Mouse (Mus musculus) neural tube, embryonic 12.5 days (tissue): ENCODE data around the gene Slc30a7. TPM values are rescaled to one million over a fixed set of nuclear protein-coding genes. Genes with fewer than 3 reads are reported as not detected.
"Not testable (repeated sequence)": the region's sequence is repeated elsewhere in the genome, so short reads cannot be mapped to it uniquely, and the experiment has no call there.

ENCODE experiments used
- ATAC-seq: fragments of 200-750 bp; cut with Nextera tagmentation; 2 replicates; pipeline ENCODE4 v1.8.0; 2017; ENCODE audit warnings: low read depth, mild to moderate bottlenecking, moderate TSS enrichment, moderate library complexity; ENCODE audit not compliant: low FRiP score
- H3K27ac ChIP-seq: fragments of 300-500 bp; sonication (generic); 2 replicates; pipeline ENCODE4 v1.5.1; 2016
- H3K27me3 ChIP-seq: fragments of 300-500 bp; sonication (generic); replicated peaks from 2 replicates; pipeline ENCODE4 v1.6.1; 2016; ENCODE audit warnings: mild to moderate bottlenecking
- H3K36me3 ChIP-seq: fragments of 300-500 bp; sonication (generic); 2 replicates; pipeline ENCODE4 v1.6.1; 2016; ENCODE audit warnings: mild to moderate bottlenecking
- H3K4me1 ChIP-seq: fragments of 300-500 bp; sonication (generic); 2 replicates; pipeline ENCODE4 v1.6.1; 2016
- H3K4me2 ChIP-seq: fragments of 300-500 bp; sonication (generic); replicated peaks from 2 replicates; pipeline ENCODE4 v1.6.1; 2016; ENCODE audit warnings: mild to moderate bottlenecking
- H3K4me3 ChIP-seq: fragments of 300-500 bp; sonication (generic); 2 replicates; pipeline ENCODE4 v1.5.1; 2016
- H3K9ac ChIP-seq: fragments of 300-500 bp; sonication (generic); 2 replicates; pipeline ENCODE4 v1.6.1; 2016; ENCODE audit warnings: mild to moderate bottlenecking
- H3K9me3 ChIP-seq: fragments of 300-500 bp; sonication (generic); 2 replicates; pipeline ENCODE4 v1.6.1; 2016; ENCODE audit warnings: mild to moderate bottlenecking
- WGBS: fragments of 180-500 bp; shearing (Covaris S2); methylation state at CpG from one replicate; pipeline ENCODE4 v1.1.7; 2016; 5-methylcytosine and 5-hydroxymethylcytosine counted together
- polyA plus RNA-seq: library from polyadenylated mRNA; unstranded; fragments of >200 nt; fragmentation: Nextera tagmentation; extraction: Ambion mirVana; gene quantifications from 2 replicates; pipeline ENCODE4 v1.2.1, GENCODE M21; 2016

Gene Slc30a7
- polyA plus RNA-seq, 1 experiment from 2014 or later = 20.7 TPM

GRCm38 (mm10) chr3:115936734-115937599, 70.2 kb downstream of the Slc30a7 start:
- WGBS = 56% methylated on average over 4 of the region's 4 CpGs
- Histone ChIP-seq H3K27me3 (no peaks in the 10 kb centered on the region), H3K36me3 (peaks cover 15% of the 10 kb centered on the region), H3K4me1 (no peaks in the 10 kb centered on the region), H3K4me3 (no peak overlapping the region), H3K9me3 (no peaks in the 10 kb centered on the region), H3K9ac (no peak overlapping the region), H3K27ac (no peak overlapping the region), H3K4me2 (no peak overlapping the region)
- 0 out of 2 replicates have a peak, but pooled peaks have one; percentile 7 for ATAC-seq

GRCm38 (mm10) chr3:115933293-115934186, 73.7 kb downstream of the Slc30a7 start:
- H3K27ac ChIP-seq = no peak overlapping the region
- no peak overlapping the region for H3K9ac ChIP-seq
- H3K36me3 ChIP-seq = peaks cover 16% of the 10 kb centered on the region; the same call in 1 of the 2 replicates
- WGBS = 92% methylated on average over 18 of the region's 18 CpGs
- ATAC-seq = no peak
- H3K4me1 ChIP-seq = no peaks in the 10 kb centered on the region
- H3K4me3 ChIP-seq = no peak overlapping the region
- H3K27me3 ChIP-seq = no peaks in the 10 kb centered on the region
- H3K4me2 ChIP-seq = no peak overlapping the region
- no peaks in the 10 kb centered on the region for H3K9me3 ChIP-seq

DNA sequence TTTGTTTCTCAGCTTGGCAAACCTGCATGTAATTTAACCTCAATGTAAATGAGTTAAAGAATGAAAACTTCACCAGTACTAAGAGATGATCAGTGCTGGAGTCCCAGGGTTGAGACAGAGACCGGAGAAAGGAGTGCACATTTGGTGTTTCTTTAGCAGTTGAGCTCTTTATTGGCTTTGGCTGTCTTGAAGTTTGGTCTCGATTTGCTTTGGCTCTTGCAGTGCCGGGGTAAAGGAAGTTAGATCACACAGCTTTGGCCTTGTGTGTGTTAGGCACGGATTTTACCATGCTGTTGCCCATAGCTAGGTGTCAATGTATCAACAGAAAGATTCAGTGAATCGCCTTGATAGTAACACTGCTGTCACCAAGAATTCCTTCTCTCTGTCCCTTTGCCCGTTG, 75.5 kb downstream of the Slc30a7 start:
- Histone ChIP-seq H3K27me3 (no peaks in the 10 kb centered on the region), H3K36me3 (peaks cover 28% of the 10 kb centered on the region; the same call in 1 of the 2 replicates), H3K4me2 (no peak overlapping the region), H3K9me3 (no peaks in the 10 kb centered on the region), H3K9ac (no peak overlapping the region), H3K4me3 (no peak overlapping the region), H3K4me1 (no peaks in the 10 kb centered on the region), H3K27ac (no peak overlapping the region)
- ATAC-seq = no peak
- WGBS = 91% methylated on average over 6 of the region's 6 CpGs

GRCm38 (mm10) chr3:115926531-115926930, 80.7 kb downstream of the Slc30a7 start:
- 97% methylated on average over 8 of the region's 8 CpGs for WGBS
- H3K4me1 ChIP-seq = no peaks in the 10 kb centered on the region
- H3K4me3 ChIP-seq = no peak overlapping the region
- H3K27me3 ChIP-seq = no peaks in the 10 kb centered on the region
- no peak overlapping the region for H3K4me2 ChIP-seq
- peaks cover 28% of the 10 kb centered on the region; the same call in 1 of the 2 replicates for H3K36me3 ChIP-seq
- no peaks in the 10 kb centered on the region for H3K9me3 ChIP-seq
- H3K9ac ChIP-seq = no peak overlapping the region
- no peak overlapping the region for H3K27ac ChIP-seq
- no peak for ATAC-seq

- Histone ChIP-seq H3K27me3 (no peaks in the 10 kb centered on the region), H3K9ac (no peak overlapping the region), H3K9me3 (no peaks in the 10 kb centered on the region), H3K36me3 (peaks cover 28% of the 10 kb centered on the region; the same call in 1 of the 2 replicates), H3K4me1 (no peaks in the 10 kb centered on the region), H3K27ac (no peak overlapping the region), H3K4me3 (no peak overlapping the region), H3K4me2 (no peak overlapping the region)
- WGBS = 92% methylated on average over 4 of the region's 4 CpGs
- no peak for ATAC-seq
Observed at GRCm38 (mm10) chr3:115924401-115925190, 82.6 kb downstream of the Slc30a7 start.

DNA sequence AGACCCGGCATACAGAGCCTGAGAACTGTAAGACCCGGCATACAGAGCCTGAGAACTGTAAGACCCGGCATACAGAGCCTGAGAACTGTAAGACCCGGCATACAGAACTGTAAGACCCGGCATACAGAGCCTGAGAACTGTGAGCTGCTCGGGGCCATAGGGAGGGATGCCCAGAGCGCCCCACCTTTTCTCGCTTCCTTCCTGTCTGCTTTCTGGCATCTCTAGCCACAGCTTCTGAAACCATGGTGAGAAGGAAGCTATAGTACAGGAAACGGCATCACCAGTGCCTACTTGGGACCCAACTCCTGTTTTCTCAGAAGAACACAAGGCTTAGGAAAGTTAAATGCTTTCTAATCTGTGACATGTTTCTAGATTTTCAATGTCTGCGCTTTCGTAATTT, 99.8 kb downstream of the Slc30a7 start:
- not testable (repeated sequence) for H3K4me2 ChIP-seq, H3K27me3 ChIP-seq, H3K9ac ChIP-seq, ATAC-seq, H3K27ac ChIP-seq, H3K9me3 ChIP-seq, H3K4me3 ChIP-seq, H3K36me3 ChIP-seq, H3K4me1 ChIP-seq
- 95% methylated on average over 11 of the region's 11 CpGs for WGBS

DNA sequence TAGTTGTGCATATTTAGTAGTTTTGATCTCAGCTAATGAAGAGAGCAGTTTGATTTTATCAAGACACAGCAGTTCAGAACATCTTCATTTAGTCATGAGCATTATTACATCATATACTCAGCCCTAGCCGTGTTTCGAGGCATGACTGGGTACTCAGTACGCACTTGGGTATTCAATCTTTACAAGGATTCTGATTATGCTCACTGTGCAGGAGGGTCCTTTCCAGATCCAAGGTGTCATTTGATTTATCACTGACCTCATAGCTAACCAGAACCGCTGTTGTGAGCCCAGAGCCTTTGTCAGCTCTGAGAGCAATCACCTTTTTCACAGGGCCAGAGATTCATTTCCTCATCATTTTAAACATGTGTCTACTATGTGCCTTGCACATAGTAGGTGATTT, 101.6 kb downstream of the Slc30a7 start:
- 80% methylated on average over 4 of the region's 4 CpGs for WGBS
- no peak overlapping the region for H3K9ac ChIP-seq
- H3K9me3 ChIP-seq = no peaks in the 10 kb centered on the region
- H3K27me3 ChIP-seq = no peaks in the 10 kb centered on the region
- no peak overlapping the region for H3K27ac ChIP-seq
- no peak overlapping the region for H3K4me3 ChIP-seq
- H3K4me1 ChIP-seq = no peaks in the 10 kb centered on the region
- peak; percentile 63 for ATAC-seq
- H3K36me3 ChIP-seq = peaks cover 7% of the 10 kb centered on the region
- no peak overlapping the region for H3K4me2 ChIP-seq

GRCm38 (mm10) chr3:115905067-115905466, 102.1 kb downstream of the Slc30a7 start:
- no peaks in the 10 kb centered on the region for H3K4me1 ChIP-seq
- no peak overlapping the region for H3K4me2 ChIP-seq
- no peak overlapping the region for H3K4me3 ChIP-seq
- no peaks in the 10 kb centered on the region for H3K27me3 ChIP-seq
- no peaks in the 10 kb centered on the region for H3K9me3 ChIP-seq
- no peak overlapping the region for H3K27ac ChIP-seq
- WGBS = 75% methylated on average over 3 of the region's 3 CpGs
- no peak overlapping the region for H3K9ac ChIP-seq
- ATAC-seq = peak; percentile 95
- H3K36me3 ChIP-seq = peaks cover 7% of the 10 kb centered on the region

GRCm38 (mm10) chr3:115902301-115902956, 104.8 kb downstream of the Slc30a7 start:
- H3K27me3 ChIP-seq = no peaks in the 10 kb centered on the region
- H3K4me1 ChIP-seq = no peaks in the 10 kb centered on the region
- H3K9me3 ChIP-seq = no peaks in the 10 kb centered on the region
- no peak for ATAC-seq
- no peak overlapping the region for H3K4me2 ChIP-seq
- peaks cover 1% of the 10 kb centered on the region for H3K36me3 ChIP-seq
- no peak overlapping the region for H3K27ac ChIP-seq
- no peak overlapping the region for H3K4me3 ChIP-seq
- no peak overlapping the region for H3K9ac ChIP-seq
- 91% methylated on average over 9 of the region's 9 CpGs for WGBS

GRCm38 (mm10) chr3:115898354-115898948, 108.8 kb downstream of the Slc30a7 start:
- H3K9me3 ChIP-seq = no peaks in the 10 kb centered on the region
- H3K27me3 ChIP-seq = no peaks in the 10 kb centered on the region
- H3K36me3 ChIP-seq = peaks cover 5% of the 10 kb centered on the region
- no peak overlapping the region for H3K4me3 ChIP-seq
- no peak overlapping the region for H3K4me2 ChIP-seq
- no peak overlapping the region for H3K27ac ChIP-seq
- H3K9ac ChIP-seq = no peak overlapping the region
- WGBS = 74% methylated on average over 3 of the region's 3 CpGs
- ATAC-seq = no peak
- no peaks in the 10 kb centered on the region for H3K4me1 ChIP-seq

- WGBS = 58% methylated on average over 2 of the region's 2 CpGs
- H3K9ac ChIP-seq = no peak overlapping the region
- H3K4me2 ChIP-seq = no peak overlapping the region
- peaks cover 5% of the 10 kb centered on the region; the same call in 1 of the 2 replicates for H3K36me3 ChIP-seq
- H3K27ac ChIP-seq = no peak overlapping the region
- no peaks in the 10 kb centered on the region for H3K27me3 ChIP-seq
- no peak overlapping the region for H3K4me3 ChIP-seq
- peak; percentile 39; the same call in 1 of the 2 replicates for ATAC-seq
- H3K9me3 ChIP-seq = no peaks in the 10 kb centered on the region
- H3K4me1 ChIP-seq = peaks cover 3% of the 10 kb centered on the region; the same call in 1 of the 2 replicates
Observed at GRCm38 (mm10) chr3:115893166-115893565, 114.0 kb downstream of the Slc30a7 start.
